Mouse (Mus musculus): ENCODE measurements around the gene Bcl9l. TPM values are rescaled to one million over a fixed set of nuclear protein-coding genes. Genes with fewer than 3 reads are reported as not detected.
A peak's percentile ranks its signal among the peaks of the same experiment; 100 is the strongest.
"Not testable (repeated sequence)": the region's sequence is repeated elsewhere in the genome, so short reads cannot be mapped to it uniquely, and the experiment has no call there.

Bcl9l gene
- 14.5 and 15.0 TPM in 2 replicates for polyA plus RNA-seq (2015; fragmentation: Nextera tagmentation; extraction: Ambion mirVana)

- ATAC-seq (ENCODE audit: low FRiP score, low read depth): peak; percentile 67
- Histone ChIP-seq H3K4me2 (replicated peaks) (peak within 1 kb of the TSS; percentile 97), H3K4me1 (peaks cover 60% of the 10 kb centered on the region), H3K9ac (peak within 1 kb of the TSS; percentile 99), H3K36me3 (peaks cover 2% of the 10 kb centered on the region; the same call in 1 of the 2 replicates), H3K9me3 (no peaks in the 10 kb centered on the region), H3K27ac (peak within 1 kb of the TSS; percentile 98), H3K27me3 (no peaks in the 10 kb centered on the region), H3K4me3 (peak within 1 kb of the TSS; percentile 98)
- WGBS: under 1% methylated on average over 24 of the region's 31 CpGs
Observed at GRCm38 (mm10) chr9:44482552-44482951, at the start of gene Bcl9l. TSS of gene Bcl9l (plus strand) at chr9:44482825.

DNA sequence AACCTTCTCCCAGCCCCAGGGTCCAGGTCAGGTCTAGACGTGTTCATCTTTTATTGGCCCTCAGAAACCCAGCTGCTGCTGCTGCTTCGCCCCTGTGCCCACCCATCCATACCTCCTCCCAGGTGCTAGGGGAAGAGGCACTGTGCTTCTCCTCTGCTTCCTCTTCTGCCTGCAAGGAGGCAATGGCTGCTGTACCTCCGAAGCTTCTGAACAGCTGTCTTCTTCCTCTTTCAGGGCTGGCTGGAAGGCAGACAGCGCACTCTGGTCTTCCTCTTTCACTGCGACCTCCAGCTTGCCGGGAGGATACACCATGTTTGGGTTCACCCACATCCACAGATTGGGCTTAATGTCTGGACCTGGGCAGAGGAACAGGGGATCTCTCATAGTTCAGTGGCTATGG, 46.9 kb upstream of the Bcl9l start:
- no peaks in the 10 kb centered on the region for H3K9me3 ChIP-seq
- H3K4me3 ChIP-seq: no peak overlapping the region
- no peak overlapping the region for H3K27ac ChIP-seq
- H3K36me3 ChIP-seq: no peaks in the 10 kb centered on the region
- 78% methylated on average over 6 of the region's 6 CpGs for WGBS
- H3K9ac ChIP-seq: 0 out of 2 replicates have a peak overlapping the region, but pooled peaks have one; percentile 9
- no peak overlapping the region for H3K4me2 ChIP-seq (replicated peaks)
- H3K27me3 ChIP-seq: no peaks in the 10 kb centered on the region
- H3K4me1 ChIP-seq: peaks cover 10% of the 10 kb centered on the region
- ATAC-seq (ENCODE audit: low FRiP score, low read depth): no peak

- Histone ChIP-seq H3K27me3 (no peaks in the 10 kb centered on the region), H3K4me2 (replicated peaks) (no peak within 1 kb of the TSS)
- WGBS: 72% methylated on average over 19 of the region's 19 CpGs
Observed at GRCm38 (mm10) chr9:44440961-44441360, 41.7 kb upstream of the Bcl9l start, which contains the start of gene Foxr1. TSS of gene Foxr1 (minus strand) at chr9:44441136.

DNA sequence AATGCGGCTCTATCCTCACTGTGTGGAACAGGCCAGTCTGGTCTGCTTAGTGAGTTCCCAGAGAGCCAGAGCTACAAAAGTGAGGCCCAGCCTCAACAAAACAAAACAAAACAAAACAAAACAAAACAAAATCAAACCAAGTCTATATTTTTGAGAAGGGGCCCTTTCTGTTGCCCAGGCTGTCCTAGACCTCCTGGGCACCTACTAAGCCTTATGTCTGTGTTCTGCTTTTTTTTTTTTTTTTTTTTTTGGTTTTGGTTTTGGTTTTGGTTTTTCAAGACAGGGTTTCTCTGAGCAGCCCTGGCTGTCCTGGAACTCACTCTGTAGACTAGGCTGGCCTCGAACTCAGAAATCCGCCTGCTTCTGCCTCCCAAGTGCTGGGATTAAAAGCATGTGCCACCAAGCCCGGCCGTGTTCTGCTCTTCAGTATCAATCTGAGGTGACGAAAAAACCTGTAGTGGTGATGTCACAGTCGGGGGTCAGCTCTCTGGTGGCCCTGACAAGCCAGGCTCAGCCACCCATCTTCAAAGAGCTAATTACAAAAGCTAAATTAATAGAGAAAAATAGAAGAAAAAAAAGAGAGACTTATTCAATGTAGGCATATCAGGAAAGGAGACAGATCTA, 38.1 kb upstream of the Bcl9l start:
- H3K9ac ChIP-seq; H3K4me2 ChIP-seq (replicated peaks); H3K4me3 ChIP-seq; H3K9me3 ChIP-seq; H3K4me1 ChIP-seq; H3K27ac ChIP-seq; H3K27me3 ChIP-seq; H3K36me3 ChIP-seq; ATAC-seq (ENCODE audit: low FRiP score, low read depth): not testable (repeated sequence)
- 81% methylated on average over 7 of the region's 7 CpGs for WGBS

More at GRCm38 (mm10) chr9:44440961-44441360, 41.7 kb upstream of the Bcl9l start, which contains the start of gene Foxr1:
- Histone ChIP-seq H3K4me3 (no peak within 1 kb of the TSS), H3K36me3 (no peaks in the 10 kb centered on the region), H3K9ac (no peak within 1 kb of the TSS), H3K9me3 (no peaks in the 10 kb centered on the region), H3K4me1 (no peaks in the 10 kb centered on the region), H3K27ac (no peak within 1 kb of the TSS)
- ATAC-seq (ENCODE audit: low FRiP score, low read depth): no peak

- Histone ChIP-seq H3K4me3 (no peak overlapping the region), H3K27ac (no peak overlapping the region), H3K36me3 (no peaks in the 10 kb centered on the region), H3K4me1 (peaks cover 6% of the 10 kb centered on the region; the same call in 1 of the 2 replicates), H3K9me3 (no peaks in the 10 kb centered on the region), H3K27me3 (peaks cover 17% of the 10 kb centered on the region; the same call in 1 of the 2 replicates), H3K4me2 (replicated peaks) (no peak overlapping the region), H3K9ac (no peak overlapping the region)
- no peak for ATAC-seq (ENCODE audit: low FRiP score, low read depth)
Observed at GRCm38 (mm10) chr9:44450387-44450786, 32.2 kb upstream of the Bcl9l start.

GRCm38 (mm10) chr9:44454132-44454890, 28.3 kb upstream of the Bcl9l start:
- 8% methylated on average over 14 of the region's 14 CpGs for WGBS
- Histone ChIP-seq H3K36me3 (no peaks in the 10 kb centered on the region), H3K9me3 (no peaks in the 10 kb centered on the region), H3K27ac (no peak overlapping the region), H3K4me3 (no peak overlapping the region), H3K4me1 (peaks cover 14% of the 10 kb centered on the region), H3K27me3 (peaks cover 26% of the 10 kb centered on the region), H3K4me2 (replicated peaks) (peak overlapping the region; percentile 41; the same call in 1 of the 2 replicates), H3K9ac (peak overlapping the region; percentile 45; the same call in 1 of the 2 replicates)
- peak; percentile 86 for ATAC-seq (ENCODE audit: low FRiP score, low read depth)

- 24% methylated on average over 4 of the region's 4 CpGs for WGBS
- Histone ChIP-seq H3K9me3 (no peaks in the 10 kb centered on the region), H3K4me3 (no peak within 1 kb of the TSS), H3K9ac (peak within 1 kb of the TSS; percentile 45; the same call in 1 of the 2 replicates), H3K4me2 (replicated peaks) (peak within 1 kb of the TSS; percentile 41; the same call in 1 of the 2 replicates), H3K4me1 (peaks cover 14% of the 10 kb centered on the region), H3K27ac (no peak within 1 kb of the TSS), H3K27me3 (peaks cover 26% of the 10 kb centered on the region), H3K36me3 (no peaks in the 10 kb centered on the region)
- ATAC-seq (ENCODE audit: low FRiP score, low read depth): no peak
Observed at GRCm38 (mm10) chr9:44454891-44455220, 27.8 kb upstream of the Bcl9l start, which contains the start of gene Upk2. TSS of gene Upk2 (minus strand) at chr9:44454976.

GRCm38 (mm10) chr9:44457035-44457742, 25.4 kb upstream of the Bcl9l start:
- H3K27ac ChIP-seq: no peak overlapping the region
- no peak overlapping the region; the same call in 1 of the 2 replicates for H3K9ac ChIP-seq
- peaks cover 26% of the 10 kb centered on the region for H3K27me3 ChIP-seq
- no peaks in the 10 kb centered on the region for H3K36me3 ChIP-seq
- H3K4me3 ChIP-seq: no peak overlapping the region
- peak; percentile 21; the same call in 1 of the 2 replicates for ATAC-seq (ENCODE audit: low FRiP score, low read depth)
- peaks cover 14% of the 10 kb centered on the region for H3K4me1 ChIP-seq
- 7% methylated on average over 11 of the region's 11 CpGs for WGBS
- H3K9me3 ChIP-seq: no peaks in the 10 kb centered on the region
- H3K4me2 ChIP-seq (replicated peaks): no peak overlapping the region; the same call in 1 of the 2 replicates

GRCm38 (mm10) chr9:44461950-44462349, 20.7 kb upstream of the Bcl9l start:
- H3K4me2 ChIP-seq (replicated peaks): no peak overlapping the region
- H3K9ac ChIP-seq: no peak overlapping the region
- H3K36me3 ChIP-seq: no peaks in the 10 kb centered on the region
- H3K4me1 ChIP-seq: peaks cover 7% of the 10 kb centered on the region; the same call in 1 of the 2 replicates
- ATAC-seq (ENCODE audit: low FRiP score, low read depth): no peak
- peaks cover 5% of the 10 kb centered on the region for H3K27me3 ChIP-seq
- H3K27ac ChIP-seq: no peak overlapping the region
- no peak overlapping the region for H3K4me3 ChIP-seq
- no peaks in the 10 kb centered on the region for H3K9me3 ChIP-seq
- 81% methylated on average over 5 of the region's 5 CpGs for WGBS

DNA sequence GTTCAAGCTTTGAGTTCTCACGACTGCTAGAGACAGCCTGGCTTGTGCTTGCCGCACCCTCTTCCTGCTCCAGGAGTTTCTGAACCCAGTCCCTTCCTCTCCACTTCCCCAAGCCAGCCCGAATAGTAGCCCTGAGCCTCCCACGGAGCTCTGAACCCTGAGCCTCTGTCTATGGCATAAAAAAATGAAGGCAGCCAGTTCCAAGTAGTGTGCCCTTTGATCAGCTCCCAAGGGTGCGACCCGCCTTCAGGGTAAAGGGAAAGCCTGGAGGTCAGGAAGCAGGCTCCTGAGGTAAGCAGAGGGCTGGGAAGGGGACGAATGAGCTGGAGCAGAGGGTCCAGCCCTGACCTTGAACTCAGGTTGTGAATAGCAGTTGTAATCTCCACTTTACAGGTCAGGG, 14.4 kb upstream of the Bcl9l start:
- no peak overlapping the region for H3K4me2 ChIP-seq (replicated peaks)
- H3K4me3 ChIP-seq: no peak overlapping the region
- no peaks in the 10 kb centered on the region for H3K27me3 ChIP-seq
- 55% methylated on average over 7 of the region's 7 CpGs for WGBS
- no peaks in the 10 kb centered on the region for H3K36me3 ChIP-seq
- no peak for ATAC-seq (ENCODE audit: low FRiP score, low read depth)
- no peaks in the 10 kb centered on the region for H3K9me3 ChIP-seq
- H3K4me1 ChIP-seq: no peaks in the 10 kb centered on the region
- no peak overlapping the region for H3K27ac ChIP-seq
- H3K9ac ChIP-seq: no peak overlapping the region

DNA sequence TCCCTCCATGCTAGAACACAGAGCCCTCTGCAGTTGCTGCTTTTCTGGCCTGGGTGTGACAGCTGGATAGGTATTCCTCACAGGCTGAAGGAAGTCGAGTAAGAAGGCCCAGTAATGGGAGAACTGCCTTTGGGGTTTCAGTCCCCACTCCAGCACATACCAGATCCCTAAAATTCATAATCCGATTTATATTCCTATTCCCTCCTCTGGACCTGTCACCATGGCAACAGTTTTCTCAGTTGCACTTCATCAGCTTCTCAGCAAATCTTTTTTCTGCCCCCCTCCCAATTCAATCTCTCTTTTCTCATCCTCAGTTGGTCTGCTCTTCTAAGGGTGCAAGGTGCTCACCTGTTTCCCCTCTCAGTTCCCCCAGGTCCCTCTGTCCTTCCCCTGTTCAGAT, 13.8 kb upstream of the Bcl9l start:
- no peak for ATAC-seq (ENCODE audit: low FRiP score, low read depth)
- H3K4me1 ChIP-seq: no peaks in the 10 kb centered on the region
- H3K9ac ChIP-seq: no peak overlapping the region
- no peaks in the 10 kb centered on the region for H3K9me3 ChIP-seq
- H3K4me2 ChIP-seq (replicated peaks): no peak overlapping the region
- H3K27me3 ChIP-seq: no peaks in the 10 kb centered on the region
- H3K27ac ChIP-seq: no peak overlapping the region
- H3K4me3 ChIP-seq: no peak overlapping the region
- 49% methylated on average over 2 of the region's 2 CpGs for WGBS
- H3K36me3 ChIP-seq: no peaks in the 10 kb centered on the region

DNA sequence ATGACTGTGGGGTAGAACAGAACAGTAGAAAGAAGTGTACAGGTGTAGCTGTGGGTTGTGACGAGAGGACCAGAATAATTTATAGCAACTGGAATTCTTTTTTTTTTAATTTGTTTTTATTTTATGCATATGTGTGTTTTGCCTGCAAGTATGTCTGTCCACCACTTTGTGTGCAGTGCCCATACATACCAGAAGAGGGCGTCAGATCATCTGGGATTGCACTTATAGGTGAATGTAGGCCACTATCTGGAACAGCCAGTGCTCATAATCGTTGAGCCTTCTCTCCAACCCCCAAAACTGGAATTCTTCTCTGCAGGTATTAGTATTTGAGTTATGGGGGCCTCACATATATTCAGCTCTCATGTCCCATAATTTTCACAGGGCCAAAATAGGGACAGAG, 9.4 kb upstream of the Bcl9l start:
- ATAC-seq (ENCODE audit: low FRiP score, low read depth): no peak
- Histone ChIP-seq H3K27ac (no peak overlapping the region), H3K27me3 (no peaks in the 10 kb centered on the region), H3K4me2 (replicated peaks) (no peak overlapping the region), H3K36me3 (no peaks in the 10 kb centered on the region), H3K4me1 (peaks cover 10% of the 10 kb centered on the region), H3K9me3 (no peaks in the 10 kb centered on the region), H3K4me3 (no peak overlapping the region), H3K9ac (no peak overlapping the region)
- 67% methylated on average over 3 of the region's 3 CpGs for WGBS

Measured in limb, embryonic 13.5 days (tissue).